Mouse (Mus musculus): Measurements from ENCODE around the gene Gm14399. TPM values are rescaled to one million over a fixed set of nuclear protein-coding genes. Genes with fewer than 3 reads are reported as not detected.
"Not testable (repeated sequence)": the region's sequence is repeated elsewhere in the genome, so short reads cannot be mapped to it uniquely, and the experiment has no call there.

Gm14399 gene
- polyA plus RNA-seq, 1 experiment from 2014 or later: 1.4 TPM

- peak; percentile 17 for DNase-seq
- peak overlapping the region; percentile 56 for H3K4me3 ChIP-seq (replicated peaks)
- peak overlapping the region; percentile 47; the same call in 1 of the 2 replicates for H3K9ac ChIP-seq
- 5% methylated on average over 25 of the region's 25 CpGs for WGBS (ENCODE audit: insufficient replicate concordance)
- not testable (repeated sequence) for ATAC-seq (ENCODE audit: low read depth); H3K4me1 ChIP-seq (replicated peaks); H3K36me3 ChIP-seq; H3K27ac ChIP-seq; H3K27me3 ChIP-seq; H3K9me3 ChIP-seq (replicated peaks)
- peak overlapping the region; percentile 50 for H3K4me2 ChIP-seq
Measured at GRCm38 (mm10) chr2:175141118-175141992, 457 bp downstream of the Gm14399 start.

- H3K36me3 ChIP-seq; H3K4me1 ChIP-seq (replicated peaks); H3K27me3 ChIP-seq; ATAC-seq (ENCODE audit: low read depth); H3K27ac ChIP-seq; DNase-seq; H3K4me2 ChIP-seq; H3K9ac ChIP-seq; H3K4me3 ChIP-seq (replicated peaks); H3K9me3 ChIP-seq (replicated peaks): not testable (repeated sequence)
Measured at GRCm38 (mm10) chr2:175140624-175141023, 1.2 kb downstream of the Gm14399 start.

Other genes starting within 250 kb of the Gm14399 start
- gene Gm14444, start 131.8 kb downstream of the Gm14399 start, polyA plus RNA-seq (2015; fragmentation: Nextera tagmentation; extraction: Ambion mirVana): not detected in 2 replicates
- gene Gm14393, start 74.2 kb downstream of the Gm14399 start, polyA plus RNA-seq (2015; fragmentation: Nextera tagmentation; extraction: Ambion mirVana): 0.32 TPM in 1 of 2 replicates, not detected in the other
- 0.06 and 0.09 TPM in 2 replicates for gene Gm14443, start 33.9 kb upstream of the Gm14399 start, polyA plus RNA-seq (2015; fragmentation: Nextera tagmentation; extraction: Ambion mirVana)
- gene Gm14391, start 64.9 kb upstream of the Gm14399 start, polyA plus RNA-seq (2015; fragmentation: Nextera tagmentation; extraction: Ambion mirVana): 0.23 and 1.6 TPM in 2 replicates
- gene Gm14440, start 133.1 kb upstream of the Gm14399 start, polyA plus RNA-seq (2015; fragmentation: Nextera tagmentation; extraction: Ambion mirVana): 0.97 TPM in 1 of 2 replicates, not detected in the other
- 5.1 and 6.5 TPM in 2 replicates for gene Gm4631, start 196.2 kb upstream of the Gm14399 start, polyA plus RNA-seq (2015; fragmentation: Nextera tagmentation; extraction: Ambion mirVana)
- 1.6 and 2.4 TPM in 2 replicates for gene Zfp968, start 230.4 kb upstream of the Gm14399 start, polyA plus RNA-seq (2015; fragmentation: Nextera tagmentation; extraction: Ambion mirVana)